Mouse (Mus musculus) mouse trophoblast stem cell (cell line): Measurements from ENCODE around the gene Olfr205.
"Not testable (repeated sequence)": the region's sequence is repeated elsewhere in the genome, so short reads cannot be mapped to it uniquely, and the experiment has no call there.

Source experiments
- in situ Hi-C, 2 experiments: fragments of 300-500 bp; cut with MseI, MboI; formaldehyde crosslinking; loops; 2 replicates in 1 of 2; 3 replicates in 1 of 2; pipeline ENCODE4 v1.15.1; 2025

Gene Olfr205

GRCm38 (mm10) chr16:59331038-59331437, at the start of gene Olfr205:
Gene Olfr205 (minus strand): TSS chr16:59331138.
- in situ Hi-C loops = no loop called here

GRCm38 (mm10) chr16:59363893-59364292, 33.0 kb upstream of the Olfr205 start, which contains the start of gene Olfr209:
Gene Olfr209 (minus strand): TSS chr16:59363993.
- in situ Hi-C loops = no loop called here

GRCm38 (mm10) chr16:59349146-59349545, 18.2 kb upstream of the Olfr205 start, which contains the start of gene Olfr206:
Gene Olfr206 (minus strand): TSS chr16:59349246.
- in situ Hi-C loops = no loop called here

GRCm38 (mm10) chr16:59323262-59323661, 7.7 kb downstream of the Olfr205 start:
- in situ Hi-C loops = not testable (repeated sequence)

- in situ Hi-C loops = no loop called here
Measured at GRCm38 (mm10) chr16:59318148-59318547, 12.8 kb downstream of the Olfr205 start, which contains the start of gene Olfr204. Gene Olfr204 (minus strand): TSS chr16:59318248.

- in situ Hi-C loops = no loop called here
Measured at GRCm38 (mm10) chr16:59298581-59298980, 32.4 kb downstream of the Olfr205 start, which contains the start of gene Olfr203. Gene Olfr203 (plus strand): TSS chr16:59298881.

- in situ Hi-C loops = not testable (repeated sequence)
Measured at GRCm38 (mm10) chr16:59287576-59287975, 43.4 kb downstream of the Olfr205 start.

- in situ Hi-C loops = no loop called here
Measured at GRCm38 (mm10) chr16:59286693-59287092, 44.2 kb downstream of the Olfr205 start, which contains the start of gene Olfr202. Gene Olfr202 (minus strand): TSS chr16:59286793.

GRCm38 (mm10) chr16:59283476-59283875, 47.5 kb downstream of the Olfr205 start:
- in situ Hi-C loops = no loop called here

- in situ Hi-C loops = no loop called here
Measured at GRCm38 (mm10) chr16:59280542-59280941, 50.4 kb downstream of the Olfr205 start.
